Mouse (Mus musculus) CD8-positive naive resting alpha-beta T cell, adult 2 months (primary cell): ENCODE measurements around the gene Pigf.

Experiments used
- DNase-seq, 2 experiments: peaks; one replicate each; pipeline ENCODE4 v3.0.0; 2022; ENCODE audit warnings: low read depth in 2 of 2, low spot score in 2 of 2

The Pigf gene

GRCm38 (mm10) chr17:87036141-87037073 lies 11.2 kb upstream of the Pigf start:
- DNase-seq: peak in 1 of 2 experiments; percentile 43

- peak; percentile 15 to 21 for DNase-seq
Measured at GRCm38 (mm10) chr17:87024491-87025242, 539 bp downstream of the Pigf start.

- DNase-seq: no peak
Measured at GRCm38 (mm10) chr17:87019692-87020091, 5.5 kb downstream of the Pigf start.

- no peak for DNase-seq
Measured at GRCm38 (mm10) chr17:87011301-87012019, 13.7 kb downstream of the Pigf start.

- no peak for DNase-seq
Measured at GRCm38 (mm10) chr17:87008950-87009349, 16.3 kb downstream of the Pigf start.

GRCm38 (mm10) chr17:86997323-86997722 lies 27.9 kb downstream of the Pigf start:
- no peak for DNase-seq

- no peak for DNase-seq
Measured at GRCm38 (mm10) chr17:86991306-86991705, 33.9 kb downstream of the Pigf start.

GRCm38 (mm10) chr17:86988601-86989184 lies 36.5 kb downstream of the Pigf start:
- peak; percentile 9 to 27 for DNase-seq

GRCm38 (mm10) chr17:86988161-86988560 lies 37.0 kb downstream of the Pigf start:
- peak in 1 of 2 experiments; percentile 11 for DNase-seq

GRCm38 (mm10) chr17:86986449-86987138 lies 38.6 kb downstream of the Pigf start:
- DNase-seq: no peak

- no peak for DNase-seq
Measured at GRCm38 (mm10) chr17:86982497-86982896, 42.7 kb downstream of the Pigf start.

GRCm38 (mm10) chr17:86981701-86982100 lies 43.5 kb downstream of the Pigf start:
- no peak for DNase-seq

- no peak for DNase-seq
Measured at GRCm38 (mm10) chr17:86981205-86981604, 44.0 kb downstream of the Pigf start.

- DNase-seq: no peak
Measured at GRCm38 (mm10) chr17:86978496-86978895, 46.7 kb downstream of the Pigf start.

- DNase-seq: no peak
Measured at GRCm38 (mm10) chr17:86976387-86976786, 48.8 kb downstream of the Pigf start.

- DNase-seq: no peak
Measured at GRCm38 (mm10) chr17:86973097-86973496, 52.1 kb downstream of the Pigf start.

- DNase-seq: no peak
Measured at GRCm38 (mm10) chr17:86971860-86972259, 53.3 kb downstream of the Pigf start.

GRCm38 (mm10) chr17:86971036-86971435 lies 54.2 kb downstream of the Pigf start:
- DNase-seq: no peak

- DNase-seq: no peak
Measured at GRCm38 (mm10) chr17:86970026-86970750, 55.0 kb downstream of the Pigf start.

- DNase-seq: no peak
Measured at GRCm38 (mm10) chr17:86969582-86969981, 55.6 kb downstream of the Pigf start.
